Mouse (Mus musculus) stomach, embryonic 14.5 days (tissue): ENCODE data around the gene Cxcl10. TPM values are rescaled to one million over a fixed set of nuclear protein-coding genes. Genes with fewer than 3 reads are reported as not detected.

ENCODE experiments used
- ATAC-seq: fragments of 200-750 bp; cut with Nextera tagmentation; 2 replicates; pipeline ENCODE4 v1.8.0; 2017; ENCODE audit warnings: low read depth, moderate TSS enrichment; ENCODE audit not compliant: insufficient number of reproducible peaks, insufficient read depth, low FRiP score
- H3K27ac ChIP-seq: fragments of 300-500 bp; sonication (generic); 2 replicates; pipeline ENCODE4 v1.5.1; 2014; ENCODE audit warnings: mild to moderate bottlenecking, low read length, moderate library complexity, mixed read lengths
- H3K27me3 ChIP-seq: fragments of 300-500 bp; sonication (generic); 2 replicates; pipeline ENCODE4 v1.6.1; 2014; ENCODE audit warnings: low read length, control low read depth, mixed read lengths; ENCODE audit not compliant: control insufficient read depth, insufficient read depth
- H3K36me3 ChIP-seq: fragments of 300-500 bp; sonication (generic); 2 replicates; pipeline ENCODE4 v1.6.1; 2014; ENCODE audit warnings: mild to moderate bottlenecking, control low read depth, low read length, moderate library complexity, mixed read lengths; ENCODE audit not compliant: control insufficient read depth, insufficient read depth
- H3K4me1 ChIP-seq: fragments of 300-500 bp; sonication (generic); 2 replicates; pipeline ENCODE4 v1.6.1; 2014; ENCODE audit warnings: low read length, control low read depth, mixed read lengths; ENCODE audit not compliant: control insufficient read depth, insufficient read depth
- H3K4me2 ChIP-seq: fragments of 300-500 bp; sonication (generic); replicated peaks from 2 replicates; pipeline ENCODE4 v1.6.1; 2014; ENCODE audit warnings: low read depth, low read length, control low read depth
- H3K4me3 ChIP-seq: fragments of 300-500 bp; sonication (generic); 2 replicates; pipeline ENCODE4 v1.5.1; 2014; ENCODE audit warnings: low read depth, low read length, control low read depth
- H3K9ac ChIP-seq: fragments of 300-500 bp; sonication (generic); replicated peaks from 2 replicates; pipeline ENCODE4 v1.6.1; 2014; ENCODE audit warnings: low read depth, mild to moderate bottlenecking, control low read depth, low read length, moderate library complexity, mixed read lengths
- H3K9me3 ChIP-seq: fragments of 300-500 bp; sonication (generic); 2 replicates; pipeline ENCODE4 v1.6.1; 2016; ENCODE audit warnings: low read depth, low read length, control low read depth; ENCODE audit not compliant: control insufficient read depth
- WGBS: fragments of 180-500 bp; shearing (Covaris S2); extraction: QIAGEN DNeasy Blood & Tissue Kit; methylation state at CpG from one replicate; pipeline ENCODE4 v1.1.7; 2014; 5-methylcytosine and 5-hydroxymethylcytosine counted together
- polyA plus RNA-seq: library from polyadenylated mRNA; unstranded; fragments of >200 nt; fragmentation: Nextera tagmentation; extraction: Ambion mirVana; gene quantifications from 2 replicates; pipeline ENCODE4 v1.2.1, GENCODE M21; 2014

Cxcl10 gene
- polyA plus RNA-seq, 1 experiment from 2014 or later, result 0.54 TPM

- WGBS, result 66% methylated on average over 5 of the region's 5 CpGs
- H3K9ac ChIP-seq, result no peak overlapping the region
- no peak overlapping the region for H3K4me2 ChIP-seq
- H3K4me1 ChIP-seq, result no peaks in the 10 kb centered on the region
- no peaks in the 10 kb centered on the region for H3K27me3 ChIP-seq
- H3K36me3 ChIP-seq, result no peaks in the 10 kb centered on the region
- H3K27ac ChIP-seq, result no peak overlapping the region
- no peaks in the 10 kb centered on the region for H3K9me3 ChIP-seq
- H3K4me3 ChIP-seq, result no peak overlapping the region
- ATAC-seq, result peak; percentile 23; the same call in 1 of the 2 replicates
Measured at GRCm38 (mm10) chr5:92323264-92323663, 25.4 kb downstream of the Cxcl10 start.

GRCm38 (mm10) chr5:92322612-92323011, 26.1 kb downstream of the Cxcl10 start:
- H3K9me3 ChIP-seq, result no peaks in the 10 kb centered on the region
- H3K36me3 ChIP-seq, result no peaks in the 10 kb centered on the region
- no peak overlapping the region for H3K4me2 ChIP-seq
- no peaks in the 10 kb centered on the region for H3K27me3 ChIP-seq
- H3K4me1 ChIP-seq, result no peaks in the 10 kb centered on the region
- ATAC-seq, result no peak
- 85% methylated on average over 4 of the region's 4 CpGs for whole genome bisulfite sequencing
- no peak overlapping the region for H3K27ac ChIP-seq
- H3K9ac ChIP-seq, result no peak overlapping the region
- no peak overlapping the region for H3K4me3 ChIP-seq

GRCm38 (mm10) chr5:92321631-92322400, 26.9 kb downstream of the Cxcl10 start:
- WGBS, result 46% methylated on average over 8 of the region's 8 CpGs
- Histone ChIP-seq H3K4me3 (no peak overlapping the region), H3K27ac (no peak overlapping the region), H3K9me3 (no peaks in the 10 kb centered on the region), H3K4me2 (no peak overlapping the region), H3K36me3 (no peaks in the 10 kb centered on the region), H3K4me1 (no peaks in the 10 kb centered on the region), H3K27me3 (no peaks in the 10 kb centered on the region), H3K9ac (no peak overlapping the region)
- ATAC-seq, result no peak

GRCm38 (mm10) chr5:92318596-92318995, 30.1 kb downstream of the Cxcl10 start:
- H3K27ac ChIP-seq, result no peak overlapping the region
- ATAC-seq, result no peak

GRCm38 (mm10) chr5:92318119-92318518, 30.6 kb downstream of the Cxcl10 start:
- 73% methylated on average over 7 of the region's 7 CpGs for WGBS
- Histone ChIP-seq H3K4me3 (no peak overlapping the region), H3K27me3 (no peaks in the 10 kb centered on the region), H3K36me3 (no peaks in the 10 kb centered on the region), H3K4me1 (no peaks in the 10 kb centered on the region), H3K9me3 (no peaks in the 10 kb centered on the region), H3K9ac (no peak overlapping the region), H3K27ac (no peak overlapping the region), H3K4me2 (no peak overlapping the region)
- no peak for ATAC-seq

More at GRCm38 (mm10) chr5:92318596-92318995, 30.1 kb downstream of the Cxcl10 start:
- Histone ChIP-seq H3K4me2 (no peak overlapping the region), H3K9me3 (no peaks in the 10 kb centered on the region), H3K27me3 (no peaks in the 10 kb centered on the region), H3K4me3 (no peak overlapping the region), H3K4me1 (no peaks in the 10 kb centered on the region), H3K36me3 (no peaks in the 10 kb centered on the region), H3K9ac (no peak overlapping the region)
- 87% methylated on average over 14 of the region's 14 CpGs for WGBS

- Histone ChIP-seq H3K4me3 (no peak overlapping the region), H3K27me3 (no peaks in the 10 kb centered on the region), H3K4me2 (no peak overlapping the region), H3K27ac (no peak overlapping the region), H3K9me3 (no peaks in the 10 kb centered on the region), H3K9ac (no peak overlapping the region), H3K36me3 (no peaks in the 10 kb centered on the region), H3K4me1 (peaks cover 1% of the 10 kb centered on the region; the same call in 1 of the 2 replicates)
- 57% methylated on average over 7 of the region's 7 CpGs for WGBS
- no peak for ATAC-seq
Measured at GRCm38 (mm10) chr5:92313776-92314175, 34.9 kb downstream of the Cxcl10 start.

GRCm38 (mm10) chr5:92312046-92312715, 36.5 kb downstream of the Cxcl10 start:
- H3K4me3 ChIP-seq, result no peak overlapping the region
- H3K27ac ChIP-seq, result no peak overlapping the region
- no peaks in the 10 kb centered on the region for H3K9me3 ChIP-seq
- no peaks in the 10 kb centered on the region for H3K27me3 ChIP-seq
- H3K36me3 ChIP-seq, result no peaks in the 10 kb centered on the region
- ATAC-seq, result no peak
- H3K4me1 ChIP-seq, result peaks cover 7% of the 10 kb centered on the region; the same call in 1 of the 2 replicates
- WGBS, result 13% methylated on average over 13 of the region's 13 CpGs
- H3K4me2 ChIP-seq, result no peak overlapping the region
- no peak overlapping the region for H3K9ac ChIP-seq

GRCm38 (mm10) chr5:92309681-92310511, 38.8 kb downstream of the Cxcl10 start, which contains the start of gene Sdad1:
Sdad1 (minus strand) TSS chr5:92310479.
- Histone ChIP-seq H3K9me3 (no peaks in the 10 kb centered on the region), H3K27ac (peak within 1 kb of the TSS; percentile 52; the same call in 1 of the 2 replicates), H3K4me2 (peak within 1 kb of the TSS; percentile 52), H3K4me3 (peak within 1 kb of the TSS; percentile 68), H3K36me3 (peaks cover 5% of the 10 kb centered on the region), H3K27me3 (no peaks in the 10 kb centered on the region), H3K4me1 (peaks cover 7% of the 10 kb centered on the region; the same call in 1 of the 2 replicates), H3K9ac (peak within 1 kb of the TSS; percentile 59)
- WGBS, result 3% methylated on average over 40 of the region's 41 CpGs
- peak; percentile 93 for ATAC-seq
